Mouse (Mus musculus) layer of hippocampus, postnatal 25 days (tissue): ENCODE measurements at regions not wholly inside any gene's neighbourhood (a gene's known extent, or its start where the extent isn't known, plus 50 kb on each side); places are given as distances from the start of the nearest gene placed in this dataset.

Experiments used
- DNase-seq, 2 experiments: peaks; one replicate each; pipeline ENCODE4 v3.0.0; 2022; ENCODE audit warnings: mixed read lengths in 2 of 2, low spot score in 1 of 2; ENCODE audit errors: extremely low spot score in 1 of 2

GRCm38 (mm10) chr9:84913321-84913720, 399.3 kb upstream of the Gm11114 start:
- peak; percentile 10 to 47 for DNase-seq

- DNase-seq = no peak
Measured at GRCm38 (mm10) chr9:84922306-84922705, 390.3 kb upstream of the Gm11114 start.

DNA sequence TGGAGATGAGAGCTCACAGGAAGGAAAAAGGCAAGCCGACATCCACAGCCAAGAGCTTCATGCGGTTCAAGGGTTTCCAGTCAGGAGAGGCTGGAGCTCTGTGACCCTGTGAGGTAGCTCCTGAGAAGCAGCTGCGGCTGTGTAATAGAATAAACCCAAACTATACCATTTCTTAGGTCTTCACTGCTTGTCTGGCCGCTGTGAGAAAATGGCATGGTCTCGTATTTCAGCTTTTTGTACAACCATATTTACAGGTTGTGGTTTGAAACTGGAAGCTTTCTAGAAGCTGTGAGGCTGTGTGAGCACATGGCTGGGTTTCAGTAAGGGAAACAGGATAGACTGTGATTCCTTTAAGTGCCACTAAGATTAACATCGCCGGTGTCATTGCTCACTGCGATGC, 388.6 kb upstream of the Gm11114 start:
- no peak for DNase-seq

DNA sequence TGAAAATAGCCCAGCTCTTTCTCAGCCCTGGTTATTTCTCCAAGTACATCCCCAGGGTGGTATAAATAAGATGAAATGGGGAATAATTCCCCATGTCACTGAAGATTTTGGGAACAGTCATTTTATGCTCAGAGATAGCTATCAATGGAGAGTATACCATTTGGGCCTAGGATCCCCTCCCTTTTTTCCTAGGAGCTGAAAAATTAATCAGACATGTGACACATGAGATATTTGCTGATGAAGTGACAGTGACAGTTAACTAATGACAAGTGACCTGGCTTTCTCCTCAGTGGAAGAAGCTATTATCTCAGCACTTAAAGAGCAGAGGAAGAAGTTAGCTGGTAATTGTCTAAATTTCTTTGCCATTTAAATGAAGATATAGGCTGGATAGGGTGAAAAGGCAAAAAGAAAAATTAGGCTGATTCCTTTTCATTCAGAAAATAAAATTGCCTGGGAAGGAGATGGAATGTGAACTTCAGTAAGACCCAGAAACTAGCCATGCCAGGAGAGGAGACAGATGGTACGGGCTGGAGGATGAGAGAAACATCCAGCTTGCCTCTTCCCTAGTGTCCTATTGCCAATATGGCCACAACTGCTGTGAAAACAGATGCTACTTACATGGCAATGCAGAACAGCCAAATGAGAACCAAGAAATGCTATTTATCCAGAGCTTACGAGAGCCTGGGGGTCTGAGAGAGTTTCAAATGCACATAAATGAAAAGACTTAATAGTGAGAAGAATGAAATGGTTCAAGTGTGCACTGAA, 376.1 kb upstream of the Gm11114 start:
- no peak for DNase-seq

GRCm38 (mm10) chr9:84966558-84967154, 345.9 kb upstream of the Gm11114 start:
- DNase-seq = no peak

DNA sequence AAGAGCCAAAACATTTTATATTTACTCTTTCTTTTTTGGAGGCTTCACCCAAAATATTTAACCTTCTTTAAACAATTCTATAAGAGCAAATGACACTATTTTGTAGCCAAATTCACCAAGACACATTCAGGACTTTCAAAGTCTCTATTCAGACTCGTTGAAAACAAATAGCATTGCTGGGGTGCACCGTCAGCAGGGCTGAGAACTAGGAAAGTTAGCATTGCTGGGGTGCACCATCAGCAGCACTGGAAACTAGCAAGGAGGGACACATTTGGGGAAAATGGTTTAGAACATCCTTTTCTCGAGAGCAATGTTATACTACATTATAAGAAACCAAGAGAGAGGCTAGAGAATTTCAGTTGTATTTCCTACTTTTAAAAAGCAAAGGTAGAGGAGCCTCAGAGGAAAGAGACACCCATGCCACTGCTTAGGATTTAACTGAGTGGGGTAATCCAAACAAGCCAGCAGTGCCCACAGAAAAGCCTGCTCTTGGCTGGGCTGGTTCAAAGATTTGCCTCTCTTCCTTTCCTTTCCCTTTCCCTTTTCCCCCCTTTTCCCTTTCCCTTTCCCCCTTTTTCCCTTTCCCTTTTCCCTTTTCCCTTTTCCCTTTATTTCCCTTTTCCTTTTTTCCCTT, 342.5 kb upstream of the Gm11114 start:
- no peak for DNase-seq

GRCm38 (mm10) chr9:84977470-84977869, 335.1 kb upstream of the Gm11114 start:
- DNase-seq = no peak

- DNase-seq = no peak
Measured at GRCm38 (mm10) chr9:85003414-85003813, 309.2 kb upstream of the Gm11114 start.

- no peak for DNase-seq
Measured at GRCm38 (mm10) chr9:85011361-85011760, 301.2 kb upstream of the Gm11114 start.

GRCm38 (mm10) chr9:85048112-85048978, 264.2 kb upstream of the Gm11114 start:
- DNase-seq = no peak

GRCm38 (mm10) chr9:85052526-85052925, 260.0 kb upstream of the Gm11114 start:
- DNase-seq = no peak

DNA sequence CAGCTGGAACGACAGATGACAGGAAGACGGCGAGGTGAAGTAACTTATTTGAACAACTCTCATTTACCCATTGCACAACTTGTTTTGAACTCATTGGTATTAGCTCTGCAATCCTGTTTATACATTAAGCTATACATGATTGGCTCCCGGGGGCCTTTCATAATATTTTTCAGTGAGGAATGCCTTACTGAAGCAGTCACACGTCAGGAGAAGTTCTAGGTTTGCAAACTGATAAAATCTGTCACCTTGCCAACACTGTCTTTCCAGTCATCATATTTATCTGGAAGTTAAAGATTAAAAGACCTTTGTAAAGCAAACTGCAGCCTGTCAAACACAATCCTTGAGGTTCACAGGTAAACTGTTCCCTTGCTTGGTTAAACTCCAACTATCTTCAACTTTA, 232.6 kb upstream of the Gm11114 start:
- DNase-seq = no peak

DNA sequence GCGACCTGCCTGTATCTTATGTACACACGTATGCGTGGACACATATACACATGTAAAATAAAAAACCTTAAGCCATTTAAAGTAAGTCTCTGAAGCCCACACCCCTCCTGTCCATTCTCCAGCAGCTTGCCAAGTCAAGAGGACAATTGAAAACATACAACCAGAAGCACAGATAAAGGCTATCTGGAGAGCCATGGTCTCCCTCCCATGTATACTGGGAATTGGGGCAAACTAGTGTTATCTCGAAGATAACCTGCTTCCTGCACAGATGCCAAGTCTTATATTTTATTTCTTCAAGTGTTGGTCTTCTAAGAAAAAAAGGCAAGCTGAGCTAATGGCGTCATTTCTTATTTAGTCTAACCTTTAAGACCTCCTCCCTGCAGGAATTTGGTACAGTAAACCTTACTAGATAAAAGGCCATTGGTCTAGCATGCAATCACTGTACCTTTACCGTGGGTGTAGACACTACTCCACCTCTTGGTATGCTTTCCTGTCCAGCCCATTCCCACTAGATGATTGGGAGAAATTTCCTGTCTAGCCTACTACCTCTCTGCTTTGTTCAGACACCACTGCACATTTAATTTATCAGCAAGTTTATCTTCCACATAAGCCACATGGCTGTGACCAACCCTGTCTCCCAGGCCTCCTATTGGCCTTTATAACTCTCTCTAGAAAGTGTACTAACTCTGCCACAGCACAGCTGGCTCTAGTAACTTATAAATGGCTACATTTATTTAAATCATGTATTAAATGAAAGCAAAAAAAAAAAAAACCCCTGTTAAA, 223.8 kb upstream of the Gm11114 start:
- DNase-seq = no peak

DNA sequence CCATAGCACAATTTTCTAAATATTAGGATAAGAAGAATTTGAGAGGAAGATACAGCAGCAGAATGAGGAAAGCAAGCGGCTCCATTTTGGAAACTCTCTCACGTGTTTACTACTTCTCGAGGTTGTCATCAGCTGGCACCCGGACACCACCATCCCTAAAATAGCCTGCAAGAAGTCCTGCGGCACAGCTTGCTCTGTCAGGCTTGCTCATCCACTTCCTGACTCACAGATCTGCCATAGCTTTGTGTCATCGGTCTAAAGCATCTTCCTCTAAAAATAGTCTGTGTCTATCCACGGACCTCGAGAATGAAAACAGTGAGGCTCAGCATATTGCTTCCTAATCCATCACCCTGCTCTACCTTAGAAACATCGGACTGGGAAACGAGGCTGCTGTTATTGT, 222.3 kb upstream of the Gm11114 start:
- DNase-seq = no peak

DNA sequence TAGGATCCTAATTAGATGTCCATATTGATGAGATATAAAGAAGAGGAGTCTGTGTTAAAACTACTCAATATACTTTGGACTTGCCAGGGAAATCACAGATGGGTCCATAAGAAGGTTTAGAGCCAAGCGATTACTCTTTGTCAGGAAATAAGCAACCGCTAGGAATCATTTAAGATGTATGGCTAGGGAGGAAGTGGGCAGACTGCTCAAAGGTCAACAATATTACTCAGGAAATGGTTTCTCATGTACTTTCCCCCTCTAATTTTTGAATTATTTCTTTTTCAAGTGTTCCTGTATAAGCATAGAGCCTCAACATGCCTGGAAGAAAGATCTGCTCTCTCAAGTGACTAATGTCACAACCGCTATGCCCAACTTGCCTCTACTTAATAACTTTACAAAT, 217.3 kb upstream of the Gm11114 start:
- no peak for DNase-seq

GRCm38 (mm10) chr9:85096520-85096919, 216.1 kb upstream of the Gm11114 start:
- no peak for DNase-seq

GRCm38 (mm10) chr9:85112928-85113327, 199.6 kb upstream of the Gm11114 start:
- DNase-seq = no peak

GRCm38 (mm10) chr9:85114234-85114633, 198.3 kb upstream of the Gm11114 start:
- DNase-seq = no peak

- no peak for DNase-seq
Measured at GRCm38 (mm10) chr9:85120061-85120460, 192.5 kb upstream of the Gm11114 start.

DNA sequence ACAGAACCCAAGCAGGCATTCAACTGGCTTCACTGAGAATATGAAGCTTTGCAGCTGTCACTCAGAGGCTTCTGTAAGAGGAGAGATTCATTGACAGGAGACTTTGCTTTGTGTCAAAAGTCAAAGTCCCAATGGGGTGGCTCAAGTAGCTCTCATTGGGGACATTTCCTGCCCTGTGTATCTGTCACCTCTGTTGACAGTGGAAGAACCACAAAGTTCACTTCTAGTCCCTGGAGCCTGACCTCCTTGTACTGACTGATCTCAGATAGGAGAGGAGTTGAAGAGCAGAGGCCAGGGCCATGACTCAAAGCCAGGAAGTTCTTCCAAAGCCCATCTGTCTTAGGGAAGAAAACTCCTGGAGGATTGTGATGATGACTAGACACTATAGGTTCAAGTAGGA, 191.5 kb upstream of the Gm11114 start:
- DNase-seq = no peak
